Mouse (Mus musculus): ENCODE data around the gene Mdfic.

DNA sequence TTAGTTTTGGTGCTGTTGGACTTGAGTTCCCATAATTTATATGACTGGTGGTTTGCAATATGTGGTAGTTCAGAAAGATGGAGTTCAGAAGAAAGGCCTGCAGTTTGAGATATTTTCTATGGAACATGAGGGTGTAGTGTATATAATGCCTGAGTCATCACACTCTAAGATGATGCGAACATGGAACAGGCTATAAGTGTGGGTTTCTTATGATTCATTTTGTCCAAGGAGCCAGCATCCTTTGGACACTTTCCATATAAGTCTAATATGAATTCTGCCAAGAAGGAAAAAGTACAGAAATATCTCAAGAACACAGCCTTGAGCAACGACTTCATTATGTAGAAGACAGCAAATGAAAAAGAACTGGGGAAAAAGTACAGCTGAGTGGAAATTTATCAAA lies 60.2 kb downstream of the Mdfic start:
- TF ChIP-seq CTCF (IDR thresholded peaks at IDR 0.05; ENCODE audit: low read depth, low read length): no peak
- TF ChIP-seq POLR2A (IDR thresholded peaks at IDR 0.05; ENCODE audit: borderline replicate concordance, low read depth, low read length): no peak

Data from bone marrow macrophage, adult 2 months (primary cell).